ENCODE assay signal across 8 mouse cellular contexts in genomic region chr13:46735808-46736478, GRCm38 (mm10). TPM values are rescaled to one million over a fixed set of nuclear protein-coding genes. Genes with fewer than 3 reads are reported as not detected.
A peak's percentile ranks its signal among the peaks of the same experiment; 100 is the strongest.
DNase-seq lines count a peak whose midpoint lies in the region; ATAC-seq and TF ChIP-seq lines count a peak whose summit lies in the region.

No protein-coding gene starts in this region.

- ATAC-seq in hindbrain, embryonic 13.5 days (ENCODE audit: low FRiP score), result 0 out of 2 replicates have a peak, but pooled peaks have one; percentile 28
- peak; percentile 70 for ATAC-seq in limb, embryonic 11.5 days (ENCODE audit: insufficient number of reproducible peaks, low FRiP score, low TSS enrichment, low read depth)

- H3K27me3 ChIP-seq in cerebellum, adult 2 months (ENCODE audit: control insufficient read depth, insufficient read depth, low read length), result no peaks in the 10 kb centered on the region
- peaks cover 16% of the 10 kb centered on the region; the same call in 1 of the 2 replicates for H3K27me3 ChIP-seq in hindbrain, embryonic 13.5 days
- H3K27me3 ChIP-seq in limb, embryonic 11.5 days (ENCODE audit: control insufficient read depth, insufficient read depth, low read length), result no peaks in the 10 kb centered on the region
- H3K27me3 ChIP-seq in midbrain, embryonic 10.5 days (ENCODE audit: low read depth, poor library complexity, severe bottlenecking), result peaks cover 15% of the 10 kb centered on the region

- no peaks in the 10 kb centered on the region for H3K9me3 ChIP-seq in hindbrain, embryonic 13.5 days
- H3K9me3 ChIP-seq in limb, embryonic 11.5 days (ENCODE audit: control insufficient read depth, low read length), result no peaks in the 10 kb centered on the region
- H3K9me3 ChIP-seq in midbrain, embryonic 10.5 days (replicated peaks), result no peaks in the 10 kb centered on the region

- H3K27ac ChIP-seq in cerebellum, adult 2 months (ENCODE audit: insufficient read depth, low read length), result no peak overlapping the region
- no peak overlapping the region for H3K27ac ChIP-seq in hindbrain, embryonic 13.5 days
- no peak overlapping the region for H3K27ac ChIP-seq in limb, embryonic 11.5 days (replicated peaks; ENCODE audit: low read depth, low read length)
- H3K27ac ChIP-seq in midbrain, embryonic 10.5 days (replicated peaks), result peak overlapping the region; percentile 53

- 2% methylated on average over 20 of the region's 20 CpGs for WGBS in cerebellum, adult 2 months
- WGBS in hindbrain, embryonic 13.5 days, result 1% methylated on average over 20 of the region's 20 CpGs
- WGBS in limb, embryonic 11.5 days, result 1% methylated on average over 20 of the region's 20 CpGs
- WGBS in midbrain, embryonic 10.5 days, result under 1% methylated on average over 20 of the region's 20 CpGs

- no peaks in the 10 kb centered on the region for H3K36me3 ChIP-seq in hindbrain, embryonic 13.5 days
- no peaks in the 10 kb centered on the region for H3K36me3 ChIP-seq in limb, embryonic 11.5 days (ENCODE audit: control insufficient read depth, insufficient read depth, low read length)
- no peaks in the 10 kb centered on the region for H3K36me3 ChIP-seq in midbrain, embryonic 10.5 days

- H3K4me1 ChIP-seq in cerebellum, adult 2 months (ENCODE audit: control insufficient read depth, insufficient read depth, low read length), result no peaks in the 10 kb centered on the region
- H3K4me1 ChIP-seq in hindbrain, embryonic 13.5 days (replicated peaks), result peaks cover 16% of the 10 kb centered on the region
- no peaks in the 10 kb centered on the region; the same call in 1 of the 2 replicates for H3K4me1 ChIP-seq in limb, embryonic 11.5 days (ENCODE audit: control insufficient read depth, insufficient read depth, low read length)
- peaks cover 16% of the 10 kb centered on the region for H3K4me1 ChIP-seq in midbrain, embryonic 10.5 days

- H3K9ac ChIP-seq in hindbrain, embryonic 13.5 days, result peak overlapping the region; percentile 59
- peak overlapping the region; percentile 57 for H3K9ac ChIP-seq in limb, embryonic 11.5 days (ENCODE audit: low read length)

- peak in 1 of 2 experiments; percentile 26 for DNase-seq in cerebellum, adult 2 months
- DNase-seq in cerebellum, adult 9-10 months, result no peak
- DNase-seq in c-Kit-positive CD71-positive TER-119-positive erythroid progenitor cells, embryonic 14.5 days (ENCODE audit: low spot score), result peak; percentile 40
- DNase-seq in frontal cortex, postnatal 36 days (ENCODE audit: low spot score in 2 of 2), result peak; percentile 19 to 26
- peak; percentile 76 for DNase-seq in limb, embryonic 11.5 days (ENCODE audit: low spot score)
- peak; percentile 39 for DNase-seq in midbrain, embryonic 10.5 days (ENCODE audit: low spot score)
- peak; percentile 55 for DNase-seq in spleen, adult 12 weeks (ENCODE audit: low spot score)

- no peak for TF ChIP-seq POLR2A in cerebellum, adult 2 months (IDR thresholded peaks at IDR 0.05; ENCODE audit: borderline replicate concordance, insufficient read depth, low read length)

- H3K4me3 ChIP-seq in cerebellum, adult 2 months (replicated peaks; ENCODE audit: insufficient read depth, low read depth, low read length), result peak overlapping the region; percentile 50
- H3K4me3 ChIP-seq in hindbrain, embryonic 13.5 days, result peak overlapping the region; percentile 37
- peak overlapping the region; percentile 30 for H3K4me3 ChIP-seq in limb, embryonic 11.5 days (ENCODE audit: low read depth, low read length)
- H3K4me3 ChIP-seq in midbrain, embryonic 10.5 days, result peak overlapping the region; percentile 58

- TF ChIP-seq CTCF in cerebellum, adult 2 months (IDR thresholded peaks at IDR 0.05; ENCODE audit: borderline replicate concordance, insufficient read depth, low read depth, low read length), result no peak

- H3K4me2 ChIP-seq in hindbrain, embryonic 13.5 days, result peak overlapping the region; percentile 65
- H3K4me2 ChIP-seq in limb, embryonic 11.5 days (ENCODE audit: low read depth, severe bottlenecking), result peak overlapping the region; percentile 79

RNA-seq across cellular contexts. Expression of gene Nup153, which starts 8.2 kb away (rescaled TPM):
- polyA plus RNA-seq in cerebellum, adult 2 months (2012; rRNA removed), result 33.8 and 36.9 TPM in 2 replicates
- 19.8 and 20.4 TPM in 2 replicates for polyA plus RNA-seq in hindbrain, embryonic 13.5 days (2015; fragmentation: Nextera tagmentation; extraction: Ambion mirVana)
- polyA plus RNA-seq in limb, embryonic 11.5 days (2014; fragmentation: Nextera tagmentation; extraction: Ambion mirVana), result 43.4 and 46.7 TPM in 2 replicates
- 28.6 and 31.1 TPM in 2 replicates for polyA plus RNA-seq in midbrain, embryonic 10.5 days (2016; fragmentation: Nextera tagmentation; extraction: Ambion mirVana)
